In the genomic region with DNA sequence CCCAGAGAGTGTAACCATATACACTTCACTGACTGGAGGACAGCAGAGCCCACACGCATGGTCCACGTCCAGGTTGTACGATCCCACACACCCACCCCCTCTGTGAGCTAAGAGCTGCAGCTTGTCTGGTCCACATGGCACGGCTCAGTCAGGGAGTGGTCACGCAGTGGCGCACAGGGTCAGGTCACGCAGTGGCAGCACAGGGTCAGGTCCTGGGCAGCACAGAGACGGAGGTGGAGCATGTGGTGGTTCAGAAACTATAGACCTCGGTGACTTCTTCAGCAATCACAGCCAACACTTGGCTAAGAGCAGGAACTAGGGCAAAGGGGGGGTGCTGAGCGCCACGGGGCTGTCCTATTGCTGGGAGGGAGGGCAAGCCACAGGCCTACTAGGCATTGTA, we compare ENCODE assay signal across 17 mouse cellular contexts. TPM values are rescaled to one million over a fixed set of nuclear protein-coding genes. Genes with fewer than 3 reads are reported as not detected.
DNase-seq lines count a peak whose midpoint lies in the region; ATAC-seq and TF ChIP-seq lines count a peak whose summit lies in the region.
"Had no signal": no experiment of that assay in that cellular context is flagged by ENCODE, and none has a peak within 500 bp of the region (broad histone marks: within the 10 kb centered on the region; RNA-seq: fewer than 3 reads in every experiment).

No protein-coding gene starts in this region.

- ATAC-seq in kidney, embryonic 16.5 days (ENCODE audit: low FRiP score, low TSS enrichment), result peak; percentile 49
- peak; percentile 41 for ATAC-seq in liver, embryonic 13.5 days (ENCODE audit: low read depth)
- ATAC-seq: activated CD4-positive, CD25-positive, alpha-beta regulatory T cell, adult 4 months had no signal

- no peak for TF ChIP-seq POLR2A in cerebellum, adult 2 months (IDR thresholded peaks at IDR 0.05; ENCODE audit: borderline replicate concordance, insufficient read depth, low read length)

- peaks cover 49% of the 10 kb centered on the region for H3K36me3 ChIP-seq in kidney, embryonic 16.5 days (ENCODE audit: insufficient read depth, low read length)
- peaks cover 60% of the 10 kb centered on the region for H3K36me3 ChIP-seq in liver, embryonic 13.5 days

- H3K4me2 ChIP-seq in kidney, embryonic 16.5 days (replicated peaks; ENCODE audit: low read depth, low read length), result no peak overlapping the region
- no peak overlapping the region for H3K4me2 ChIP-seq in liver, embryonic 13.5 days
- H3K4me2 ChIP-seq: embryonic facial prominence, embryonic 12.5 days; heart, embryonic 11.5 days had no signal

- no peak overlapping the region for H3K27ac ChIP-seq in kidney, embryonic 16.5 days (ENCODE audit: low read length)
- H3K27ac ChIP-seq in liver, embryonic 13.5 days, result peak overlapping the region; percentile 48
- no peak overlapping the region for H3K27ac ChIP-seq in cerebellum, adult 2 months (ENCODE audit: insufficient read depth, low read length)

- no peaks in the 10 kb centered on the region for H3K9me3 ChIP-seq in kidney, embryonic 16.5 days (ENCODE audit: low read length)
- H3K9me3 ChIP-seq in liver, embryonic 13.5 days (replicated peaks), result no peaks in the 10 kb centered on the region
- H3K9me3 ChIP-seq: embryonic facial prominence, embryonic 12.5 days; midbrain, embryonic 10.5 days had no signal

- peak; percentile 29 to 78 for DNase-seq in adrenal gland, adult (ENCODE audit: inconsistent age in 2 of 2, low spot score in 1 of 2)
- no peak for DNase-seq in adrenal gland, postnatal 4 days (ENCODE audit: low spot score in 2 of 2)
- DNase-seq in kidney, postnatal 25 days, result no peak
- DNase-seq in adipocyte (ENCODE audit: low spot score), result peak; percentile 47
- no peak for DNase-seq in liver, embryonic 13.5 days
- no peak for DNase-seq in cerebellum, adult 2 months
- no peak for DNase-seq in heart, postnatal 10 days
- DNase-seq: kidney, adult 18-20 months; spleen, adult 18-20 months had no signal

- H3K4me1 ChIP-seq in kidney, embryonic 16.5 days (ENCODE audit: insufficient read depth, low read length), result peaks cover 9% of the 10 kb centered on the region; the same call in 1 of the 2 replicates
- H3K4me1 ChIP-seq in liver, embryonic 13.5 days (replicated peaks), result peaks cover 37% of the 10 kb centered on the region
- H3K4me1 ChIP-seq in cerebellum, adult 2 months (ENCODE audit: control insufficient read depth, insufficient read depth, low read length), result no peaks in the 10 kb centered on the region
- H3K4me1 ChIP-seq: embryonic facial prominence, embryonic 12.5 days had no signal

- H3K27me3 ChIP-seq in kidney, embryonic 16.5 days (ENCODE audit: insufficient read depth, low read length), result no peaks in the 10 kb centered on the region
- H3K27me3 ChIP-seq in liver, embryonic 13.5 days, result peaks cover 1% of the 10 kb centered on the region; the same call in 1 of the 2 replicates
- no peaks in the 10 kb centered on the region for H3K27me3 ChIP-seq in cerebellum, adult 2 months (ENCODE audit: control insufficient read depth, insufficient read depth, low read length)
- H3K27me3 ChIP-seq: CH12.LX; embryonic facial prominence, embryonic 12.5 days had no signal

- 44% methylated on average over 11 of the region's 11 CpGs for WGBS in kidney, embryonic 16.5 days
- WGBS in liver, embryonic 13.5 days (ENCODE audit: insufficient replicate concordance), result 71% methylated on average over 11 of the region's 11 CpGs
- WGBS in cerebellum, adult 2 months, result 73% methylated on average over 11 of the region's 11 CpGs

- intact Hi-C loops in heart, postnatal 10 days (cut with DNase I), result no loop called here

- no peak for TF ChIP-seq CTCF in cerebellum, adult 2 months (IDR thresholded peaks at IDR 0.05; ENCODE audit: borderline replicate concordance, insufficient read depth, low read depth, low read length)

- no peak overlapping the region for H3K4me3 ChIP-seq in kidney, embryonic 16.5 days (ENCODE audit: low read length)
- H3K4me3 ChIP-seq in liver, embryonic 13.5 days (replicated peaks), result no peak overlapping the region
- no peak overlapping the region for H3K4me3 ChIP-seq in cerebellum, adult 2 months (replicated peaks; ENCODE audit: insufficient read depth, low read depth, low read length)
- H3K4me3 ChIP-seq: embryonic facial prominence, embryonic 12.5 days; midbrain, embryonic 10.5 days had no signal

- no peak overlapping the region for H3K9ac ChIP-seq in kidney, embryonic 16.5 days (replicated peaks; ENCODE audit: low read length)
- no peak overlapping the region for H3K9ac ChIP-seq in liver, embryonic 13.5 days
- H3K9ac ChIP-seq: embryonic facial prominence, embryonic 12.5 days had no signal

RNA-seq across cellular contexts. Expression of a gene that starts 12.8 kb away (rescaled TPM):
- total RNA-seq in adrenal gland, postnatal 4 days (2021), result 10 to 100 TPM; 17.1 to 19.3 TPM
- polyA plus RNA-seq in kidney, embryonic 16.5 days (2015; fragmentation: Nextera tagmentation; extraction: Ambion mirVana), result 34.0 and 36.3 TPM in 2 replicates
- 20.7 and 24.8 TPM in 2 replicates for polyA plus RNA-seq in liver, embryonic 13.5 days (2015; fragmentation: Nextera tagmentation; extraction: Ambion mirVana)
- 6.3 and 6.4 TPM in 2 replicates for polyA plus RNA-seq in cerebellum, adult 2 months (2012; rRNA removed)
- 10 to 100 TPM in 1 of 2 experiments, 1 to 10 TPM in 1; 9.7 to 12.2 TPM for total RNA-seq in heart, postnatal 10 days (2021)

RNA-seq across cellular contexts. Expression of a gene that starts 16.3 kb away (rescaled TPM):
- total RNA-seq in adrenal gland, postnatal 4 days (2021), result 100 to 1,000 TPM; 191 to 193 TPM
- polyA plus RNA-seq in kidney, embryonic 16.5 days (2015; fragmentation: Nextera tagmentation; extraction: Ambion mirVana), result 142 and 146 TPM in 2 replicates
- polyA plus RNA-seq in liver, embryonic 13.5 days (2015; fragmentation: Nextera tagmentation; extraction: Ambion mirVana), result 74.7 and 80.2 TPM in 2 replicates
- polyA plus RNA-seq in cerebellum, adult 2 months (2012; rRNA removed), result 52.3 and 53.3 TPM in 2 replicates
- total RNA-seq in heart, postnatal 10 days (2021), result 10 to 100 TPM; 52.7 to 57.4 TPM

RNA-seq across cellular contexts. Expression of a gene that starts 23.7 kb away (rescaled TPM):
- total RNA-seq in adrenal gland, postnatal 4 days (2021), result 1 to 10 TPM; 2.4 to 3.1 TPM
- polyA plus RNA-seq in kidney, embryonic 16.5 days (2015; fragmentation: Nextera tagmentation; extraction: Ambion mirVana), result 0.27 and 0.41 TPM in 2 replicates
- not detected in 2 replicates for polyA plus RNA-seq in liver, embryonic 13.5 days (2015; fragmentation: Nextera tagmentation; extraction: Ambion mirVana)
- polyA plus RNA-seq in cerebellum, adult 2 months (2012; rRNA removed), result 0.17 and 0.29 TPM in 2 replicates
- total RNA-seq in heart, postnatal 10 days (2021), result under 1 TPM; 0.42 to 0.55 TPM
- total RNA-seq: hematopoietic stem cell, adult 5-6 weeks had no signal
- polyA plus RNA-seq: embryonic facial prominence, embryonic 12.5 days; testis, adult 2 months had no signal

RNA-seq across cellular contexts. Expression of a gene that starts 46.3 kb away (rescaled TPM):
- 10 to 100 TPM; 24.4 to 24.9 TPM for total RNA-seq in adrenal gland, postnatal 4 days (2021)
- polyA plus RNA-seq in kidney, embryonic 16.5 days (2015; fragmentation: Nextera tagmentation; extraction: Ambion mirVana), result 39.0 and 40.2 TPM in 2 replicates
- polyA plus RNA-seq in liver, embryonic 13.5 days (2015; fragmentation: Nextera tagmentation; extraction: Ambion mirVana), result 20.7 and 22.7 TPM in 2 replicates
- polyA plus RNA-seq in cerebellum, adult 2 months (2012; rRNA removed), result 60.3 and 72.7 TPM in 2 replicates
- total RNA-seq in heart, postnatal 10 days (2021), result 10 to 100 TPM; 33.5 to 38.7 TPM

RNA-seq across cellular contexts. Expression of a gene that starts 50.6 kb away (rescaled TPM):
- 10 to 100 TPM; 63.0 to 67.3 TPM for total RNA-seq in adrenal gland, postnatal 4 days (2021)
- 65.0 and 67.3 TPM in 2 replicates for polyA plus RNA-seq in kidney, embryonic 16.5 days (2015; fragmentation: Nextera tagmentation; extraction: Ambion mirVana)
- polyA plus RNA-seq in liver, embryonic 13.5 days (2015; fragmentation: Nextera tagmentation; extraction: Ambion mirVana), result 27.7 and 28.4 TPM in 2 replicates
- polyA plus RNA-seq in cerebellum, adult 2 months (2012; rRNA removed), result 48.5 and 52.5 TPM in 2 replicates
- total RNA-seq in heart, postnatal 10 days (2021), result 10 to 100 TPM; 26.5 to 27.2 TPM

Comparison
In these comparisons a context has a peak if more than half of its experiments do, and no peak if none do; other contexts are left out.
1. DNase-seq: peak in adrenal gland, adult (2 of 2) and adipocyte (single experiment); none in adrenal gland, postnatal 4 days (0 of 2), kidney, postnatal 25 days (0 of 2), liver, embryonic 13.5 days (single experiment), cerebellum, adult 2 months (0 of 2) and heart, postnatal 10 days (0 of 2).